Mouse (Mus musculus): ENCODE data around the gene Cox19. TPM values are rescaled to one million over a fixed set of nuclear protein-coding genes. Genes with fewer than 3 reads are reported as not detected.
"Not testable (repeated sequence)": the region's sequence is repeated elsewhere in the genome, so short reads cannot be mapped to it uniquely, and the experiment has no call there.

Gene Cox19
- 100 to 1,000 TPM in 3 of 4 experiments, 10 to 100 TPM in 1; 96.9 to 114 (median 106) TPM for total RNA-seq (2022)

GRCm38 (mm10) chr5:139351134-139351533 is at the start of gene Cox19:
Gene Cox19, minus strand, starts transcription at chr5:139351418.
- no peak for DNase-seq (ENCODE audit: low spot score)

- DNase-seq (ENCODE audit: low spot score) = no peak
Observed at GRCm38 (mm10) chr5:139399991-139400390, 48.8 kb upstream of the Cox19 start.

GRCm38 (mm10) chr5:139398786-139399185 is 47.6 kb upstream of the Cox19 start:
- DNase-seq (ENCODE audit: low spot score) = no peak

- DNase-seq (ENCODE audit: low spot score) = peak; percentile 96
Observed at GRCm38 (mm10) chr5:139397959-139398753, 46.9 kb upstream of the Cox19 start.

- no peak for DNase-seq (ENCODE audit: low spot score)
Observed at GRCm38 (mm10) chr5:139397359-139397916, 46.2 kb upstream of the Cox19 start.

- DNase-seq (ENCODE audit: low spot score) = no peak
Observed at GRCm38 (mm10) chr5:139395528-139395927, 44.3 kb upstream of the Cox19 start.

- no peak for DNase-seq (ENCODE audit: low spot score)
Observed at GRCm38 (mm10) chr5:139394399-139394798, 43.2 kb upstream of the Cox19 start.

GRCm38 (mm10) chr5:139393197-139393588 is 42.0 kb upstream of the Cox19 start:
- DNase-seq (ENCODE audit: low spot score) = no peak

GRCm38 (mm10) chr5:139392219-139393196 is 41.3 kb upstream of the Cox19 start:
- no peak for DNase-seq (ENCODE audit: low spot score)

- DNase-seq (ENCODE audit: low spot score) = no peak
Observed at GRCm38 (mm10) chr5:139391309-139391990, 40.2 kb upstream of the Cox19 start.

- not testable (repeated sequence) for DNase-seq (ENCODE audit: low spot score)
Observed at GRCm38 (mm10) chr5:139390324-139391119, 39.3 kb upstream of the Cox19 start.

GRCm38 (mm10) chr5:139389676-139390061 is 38.5 kb upstream of the Cox19 start:
- peak; percentile 73 for DNase-seq (ENCODE audit: low spot score)

GRCm38 (mm10) chr5:139388694-139389675 is 37.8 kb upstream of the Cox19 start:
- DNase-seq (ENCODE audit: low spot score) = no peak

GRCm38 (mm10) chr5:139388195-139388570 is 37.0 kb upstream of the Cox19 start:
- peak; percentile 80 for DNase-seq (ENCODE audit: low spot score)

GRCm38 (mm10) chr5:139387329-139388194 is 36.3 kb upstream of the Cox19 start:
- DNase-seq (ENCODE audit: low spot score) = no peak

- no peak for DNase-seq (ENCODE audit: low spot score)
Observed at GRCm38 (mm10) chr5:139386047-139386446, 34.8 kb upstream of the Cox19 start.

- no peak for DNase-seq (ENCODE audit: low spot score)
Observed at GRCm38 (mm10) chr5:139384531-139384930, 33.3 kb upstream of the Cox19 start.

- DNase-seq (ENCODE audit: low spot score) = no peak
Observed at GRCm38 (mm10) chr5:139383234-139383633, 32.0 kb upstream of the Cox19 start.
